Mouse (Mus musculus) common myeloid progenitor, adult 5-6 weeks (primary cell): Measurements from ENCODE around the gene Armc9. TPM values are rescaled to one million over a fixed set of nuclear protein-coding genes. Genes with fewer than 3 reads are reported as not detected.

ENCODE experiments used
- ATAC-seq: replicated peaks from 2 replicates; pipeline ENCODE4 v1.8.0; 2016; ENCODE audit warnings: low read depth, mild to moderate bottlenecking, moderate TSS enrichment, inconsistent platforms; ENCODE audit not compliant: poor library complexity, severe bottlenecking
- total RNA-seq: library from RNA; stranded (forward); fragments of 200-1000, 187-1606 nt; gene quantifications from 2 replicates; pipeline ENCODE4 v1.2.3, GENCODE M21; 2017

Gene Armc9
- total RNA-seq, 1 experiment from 2014 or later, result 10.6 TPM

DNA sequence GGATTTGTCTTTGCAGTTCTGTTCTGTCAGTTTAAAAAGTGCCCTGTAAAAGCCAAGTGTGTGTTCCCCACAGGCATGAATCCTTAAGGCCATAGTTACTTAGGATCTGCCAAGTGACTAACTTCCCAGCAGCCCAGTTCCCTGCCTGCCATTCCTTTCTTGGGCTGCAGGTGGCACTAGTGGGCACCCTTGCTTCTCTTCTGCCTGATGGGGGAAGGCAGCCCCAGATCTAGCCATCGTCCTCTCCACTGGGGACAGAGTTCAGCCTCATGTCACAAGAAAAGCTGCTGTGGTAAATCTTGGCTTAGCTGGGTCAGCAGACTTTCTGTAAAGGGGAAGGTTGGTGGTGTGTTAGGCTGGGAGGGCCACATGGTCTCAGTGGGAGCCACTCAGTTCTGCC is 59.6 kb downstream of the Armc9 start:
- ATAC-seq, result peak; percentile 80

DNA sequence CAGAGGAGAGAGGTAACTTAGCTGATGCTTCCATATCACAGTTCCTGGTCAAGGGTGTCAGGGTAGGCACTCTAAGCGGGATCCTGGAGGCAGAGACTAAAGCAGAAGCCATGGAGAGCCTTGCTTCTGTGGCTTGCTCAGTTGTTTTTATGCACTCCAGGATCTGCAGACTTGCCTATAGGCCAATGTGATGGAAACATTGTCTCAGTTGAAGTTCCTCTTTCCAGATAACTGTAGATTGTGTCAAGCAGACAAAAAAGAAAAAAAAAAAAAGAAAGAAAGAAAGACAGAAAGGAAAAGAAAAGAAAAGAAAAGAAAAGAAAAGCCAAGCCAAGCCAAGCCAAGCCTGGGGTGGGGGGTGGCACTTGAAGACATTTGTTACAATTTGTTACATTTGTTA is 60.7 kb downstream of the Armc9 start:
- ATAC-seq, result 0 out of 2 replicates have a peak, but pooled peaks have one; percentile 24

DNA sequence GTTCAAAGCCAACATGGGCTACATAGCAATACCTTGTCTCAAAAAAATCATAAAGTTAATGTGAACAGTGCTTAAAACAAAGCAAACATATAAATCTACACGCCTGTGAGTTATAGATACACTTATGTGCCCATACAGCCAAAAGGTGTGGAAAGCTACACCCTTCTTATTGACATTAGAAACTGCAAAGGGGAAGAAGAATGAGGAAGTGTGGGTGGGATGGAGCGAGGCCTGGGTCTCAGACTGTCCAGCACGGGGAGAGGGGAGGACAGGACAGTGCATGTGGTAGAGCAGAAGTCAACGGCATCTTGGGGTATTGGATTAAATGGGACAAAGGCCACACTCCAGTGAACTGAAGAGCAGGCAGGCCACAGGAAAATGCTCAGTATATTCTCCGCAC is 61.8 kb downstream of the Armc9 start:
- ATAC-seq, result no peak

DNA sequence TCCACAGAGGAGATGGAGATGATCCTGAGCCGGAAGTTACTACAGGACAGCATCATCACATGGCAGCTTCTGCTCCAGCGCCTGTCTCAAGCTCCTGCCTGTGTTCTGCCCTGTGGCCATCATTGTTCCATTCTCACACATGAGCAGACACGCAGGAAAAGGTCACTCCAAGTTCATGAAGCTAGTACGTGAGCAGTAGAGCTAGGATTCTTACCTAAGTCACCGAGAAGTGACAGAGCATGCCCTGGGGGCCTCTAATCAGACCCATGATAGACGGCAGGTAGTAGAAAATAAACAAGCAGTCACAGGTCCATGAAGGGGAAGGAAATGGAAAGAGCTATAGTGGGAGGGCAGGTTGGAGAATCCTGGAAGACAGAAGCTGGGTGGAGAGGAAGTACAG is 63.4 kb downstream of the Armc9 start:
- peak; percentile 34 for ATAC-seq

DNA sequence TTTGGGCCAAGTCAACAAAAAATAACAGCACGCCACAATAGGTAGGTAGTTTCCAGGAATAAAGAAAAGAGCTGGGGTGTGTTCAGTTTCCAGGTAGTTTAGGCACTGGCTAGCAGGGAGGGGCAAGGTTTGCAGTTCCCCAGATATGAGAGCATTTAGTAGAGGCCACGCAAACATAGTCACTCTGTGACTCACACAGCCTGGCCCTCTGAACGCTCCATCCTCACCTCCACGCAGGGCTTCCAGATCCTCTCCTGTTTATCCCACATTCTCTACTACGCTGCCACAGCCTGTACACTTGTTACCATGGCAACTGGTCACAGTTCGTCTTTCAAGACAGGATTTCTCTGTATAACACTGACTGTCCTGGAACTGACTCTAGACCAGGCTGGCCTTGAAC is 70.6 kb downstream of the Armc9 start:
- no peak for ATAC-seq

DNA sequence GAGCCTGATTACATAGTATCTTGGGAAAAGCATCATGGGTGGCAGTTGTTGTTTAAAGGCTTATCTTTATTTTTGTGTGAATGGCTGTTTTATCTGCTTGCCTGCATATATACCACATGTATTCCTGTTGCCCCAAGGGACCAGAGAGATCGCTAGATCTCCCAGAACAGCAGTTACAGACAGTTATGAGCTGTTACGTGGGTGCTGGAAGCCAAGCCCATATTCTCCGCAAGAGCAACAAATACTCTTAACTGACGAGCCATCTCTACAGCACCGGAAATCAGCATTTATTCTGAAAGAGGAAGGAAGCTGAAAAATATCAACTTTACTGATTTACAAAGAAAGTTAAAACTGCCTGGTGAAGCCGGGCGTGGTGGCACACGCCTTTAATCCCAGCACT is 74.1 kb downstream of the Armc9 start:
- peak; percentile 73 for ATAC-seq

DNA sequence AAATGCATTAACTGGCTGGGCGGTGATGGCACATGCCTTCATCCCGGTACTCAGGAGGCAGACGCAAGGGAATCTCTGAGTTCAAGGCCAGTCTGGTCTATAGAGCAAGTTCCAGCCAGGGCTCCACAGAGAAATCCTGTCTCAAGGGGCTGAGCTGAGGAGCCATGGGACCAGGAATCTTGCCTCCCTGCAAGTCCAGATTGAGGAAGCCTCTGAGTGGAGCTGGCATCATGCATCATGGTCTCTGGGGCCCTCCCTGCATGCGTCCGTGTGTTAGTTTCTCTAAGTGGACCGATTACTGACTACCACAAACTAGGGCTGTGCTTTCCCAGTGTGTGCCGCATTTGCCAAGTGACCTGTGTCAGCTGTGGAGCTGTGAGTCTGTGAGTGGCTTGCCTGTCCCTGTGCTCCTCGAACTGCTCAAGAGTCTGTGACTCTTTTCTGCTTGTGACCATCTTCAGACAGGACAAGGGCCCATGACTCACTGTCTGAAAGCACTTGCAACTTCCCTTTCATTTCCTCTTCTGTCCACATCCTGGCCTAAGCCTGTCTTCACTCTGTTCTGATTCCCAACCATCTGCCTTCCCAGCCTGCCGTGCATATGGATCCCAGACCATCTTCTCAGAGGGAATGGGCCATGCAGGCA is 74.7 kb downstream of the Armc9 start:
- ATAC-seq, result peak; percentile 33; the same call in 1 of the 2 replicates

DNA sequence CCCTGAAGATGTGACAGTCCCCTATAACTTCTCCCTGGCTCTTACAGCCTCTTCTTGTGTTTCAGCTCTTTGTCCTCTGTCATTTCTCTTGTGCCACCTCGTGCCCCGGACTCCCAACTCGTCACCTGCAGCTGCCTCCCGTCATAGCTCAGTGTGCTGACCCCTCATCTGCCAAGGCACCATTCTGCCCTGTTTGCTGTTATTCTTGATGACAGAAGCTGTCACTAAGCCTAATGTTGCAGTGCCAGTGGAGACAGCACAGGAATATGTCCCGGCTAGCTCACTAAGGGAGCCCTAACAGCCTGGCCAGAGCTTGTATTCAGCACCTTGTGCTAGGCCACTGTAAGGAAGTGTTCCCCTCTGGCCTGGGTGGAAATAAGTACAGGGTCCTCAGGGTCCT is 78.1 kb downstream of the Armc9 start:
- ATAC-seq, result no peak

DNA sequence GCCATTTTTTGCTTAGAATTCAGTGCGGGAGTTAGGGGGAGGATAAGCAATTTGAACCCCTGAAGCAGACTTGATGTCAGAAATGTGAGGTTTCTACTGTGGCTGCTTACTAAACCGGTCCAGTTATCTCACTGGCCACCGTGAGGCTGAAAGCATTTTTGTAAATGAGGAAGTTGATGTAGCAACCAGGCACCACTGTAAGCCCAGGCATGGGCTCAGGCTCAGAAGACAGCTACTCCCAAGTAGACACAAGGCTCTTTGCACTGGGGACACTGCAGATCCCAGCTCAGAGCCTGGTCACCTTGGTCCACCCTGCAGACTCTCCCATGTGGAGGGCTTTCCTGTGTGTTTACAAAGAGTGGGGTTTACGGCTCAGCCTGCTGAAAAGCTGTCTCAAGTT is 79.2 kb downstream of the Armc9 start:
- peak; percentile 85 for ATAC-seq

DNA sequence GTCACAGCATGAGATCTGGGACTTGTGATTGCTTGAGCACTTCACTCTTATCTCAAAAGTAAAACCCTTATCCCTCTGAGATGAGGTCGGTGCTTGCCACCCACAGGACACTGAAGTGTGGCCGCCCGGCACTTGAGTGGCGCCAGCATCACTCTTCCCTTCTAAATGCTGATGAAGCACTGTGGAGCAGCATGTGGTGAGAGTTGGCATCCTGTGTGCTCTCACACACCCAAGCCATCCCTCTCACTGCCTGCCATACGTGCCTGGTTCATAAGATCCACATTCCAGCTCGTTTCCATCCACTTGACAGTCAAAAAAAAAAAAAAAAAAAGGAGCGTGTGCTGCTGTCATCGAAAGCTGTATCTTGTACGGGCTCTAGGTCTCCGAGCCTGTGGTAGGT is 80.5 kb downstream of the Armc9 start:
- no peak for ATAC-seq

DNA sequence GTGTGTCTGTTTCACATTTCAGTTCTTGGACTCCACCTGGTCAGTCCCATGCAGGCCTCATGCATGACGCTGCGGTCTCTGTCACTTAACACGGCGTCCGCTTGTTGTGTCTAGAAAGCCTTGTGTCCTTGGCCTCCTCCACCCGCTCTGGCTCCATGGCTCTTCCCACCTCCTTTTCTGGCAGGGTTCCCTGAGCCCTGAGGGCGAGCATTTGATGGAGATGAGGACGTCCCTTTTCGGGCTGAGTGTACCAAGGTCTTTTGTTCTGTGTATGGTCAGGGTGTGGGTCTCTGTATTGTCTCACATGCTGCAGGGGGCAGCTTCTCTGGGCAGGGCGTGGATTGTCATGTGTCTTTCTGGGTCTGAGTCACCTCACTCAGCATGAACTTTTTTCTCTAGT is 81.9 kb downstream of the Armc9 start:
- ATAC-seq, result no peak

DNA sequence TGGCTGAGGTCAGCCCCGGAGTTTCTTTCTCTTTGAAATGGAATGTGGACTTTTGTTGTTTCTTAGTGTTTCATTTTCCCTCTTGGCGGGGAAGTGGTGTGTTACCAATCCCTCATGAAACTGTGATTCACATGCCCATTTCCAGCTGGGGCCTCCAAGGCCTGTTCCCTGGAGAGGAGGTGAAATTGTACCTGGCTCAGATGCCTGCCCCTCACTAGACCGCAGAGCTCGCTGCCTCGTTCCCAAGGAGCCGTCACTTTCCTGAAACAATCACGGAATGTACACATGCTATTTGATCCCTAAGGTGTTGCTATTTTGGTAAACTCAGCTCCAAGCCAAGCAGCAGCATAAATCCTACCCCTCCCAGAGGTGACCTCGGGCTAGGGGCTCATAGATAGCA is 84.4 kb downstream of the Armc9 start:
- no peak for ATAC-seq

DNA sequence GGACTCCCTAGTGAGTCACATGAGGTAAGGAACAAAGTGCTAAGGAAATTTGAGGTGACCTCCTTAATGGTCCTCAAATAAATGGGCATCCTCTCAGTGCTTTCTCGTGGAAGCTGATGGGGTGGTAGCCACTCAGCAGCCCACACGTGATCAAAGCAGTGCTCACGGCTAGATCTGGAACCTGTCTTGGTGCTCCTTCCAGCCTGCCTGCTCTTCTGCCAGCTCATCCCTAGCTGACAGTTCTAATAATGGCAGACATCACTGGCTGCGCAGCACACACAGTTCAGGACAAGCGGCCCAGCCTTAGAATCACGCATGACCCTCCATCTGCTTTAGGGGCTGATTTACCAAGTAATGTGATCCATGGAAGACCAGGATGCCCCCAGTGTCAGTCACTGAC is 85.3 kb downstream of the Armc9 start:
- no peak for ATAC-seq

DNA sequence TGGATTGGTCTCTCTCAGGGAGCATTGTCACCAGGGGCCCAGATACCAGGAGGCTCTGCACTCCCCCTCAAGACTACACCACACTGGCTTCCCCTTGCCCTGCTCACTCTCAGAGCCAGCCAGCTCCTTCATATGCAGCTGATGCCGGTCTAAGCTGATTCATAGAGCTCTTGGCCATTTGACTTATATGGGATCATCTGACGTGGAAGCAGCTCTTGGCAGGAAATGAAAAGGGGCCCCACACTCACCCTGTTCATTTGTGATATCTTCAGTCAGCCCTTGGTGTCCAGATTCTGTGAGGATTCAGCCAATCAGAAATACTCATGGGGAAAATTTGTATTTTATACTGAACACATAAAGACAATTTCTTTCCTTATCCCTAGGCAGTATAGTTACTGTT is 86.4 kb downstream of the Armc9 start:
- peak; percentile 24; the same call in 1 of the 2 replicates for ATAC-seq

DNA sequence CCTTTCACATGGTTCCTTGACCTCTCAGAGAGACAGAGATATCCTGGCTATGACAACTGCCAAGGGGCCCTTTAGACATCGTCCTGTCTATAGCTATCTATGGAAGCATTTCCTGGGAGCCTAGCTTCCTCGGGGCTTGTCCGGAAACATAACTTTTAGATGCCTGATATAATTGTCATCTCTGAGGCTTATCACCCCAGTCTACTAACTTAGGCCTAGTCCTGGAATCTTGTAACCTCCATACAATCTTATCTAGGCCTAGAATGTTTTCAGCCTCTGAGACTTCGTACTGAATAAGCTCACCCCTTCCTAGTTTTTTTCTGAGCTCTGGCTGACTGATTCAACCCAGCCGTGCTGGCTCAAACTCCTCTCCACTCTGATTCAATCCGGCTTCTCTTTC is 88.9 kb downstream of the Armc9 start:
- no peak for ATAC-seq

DNA sequence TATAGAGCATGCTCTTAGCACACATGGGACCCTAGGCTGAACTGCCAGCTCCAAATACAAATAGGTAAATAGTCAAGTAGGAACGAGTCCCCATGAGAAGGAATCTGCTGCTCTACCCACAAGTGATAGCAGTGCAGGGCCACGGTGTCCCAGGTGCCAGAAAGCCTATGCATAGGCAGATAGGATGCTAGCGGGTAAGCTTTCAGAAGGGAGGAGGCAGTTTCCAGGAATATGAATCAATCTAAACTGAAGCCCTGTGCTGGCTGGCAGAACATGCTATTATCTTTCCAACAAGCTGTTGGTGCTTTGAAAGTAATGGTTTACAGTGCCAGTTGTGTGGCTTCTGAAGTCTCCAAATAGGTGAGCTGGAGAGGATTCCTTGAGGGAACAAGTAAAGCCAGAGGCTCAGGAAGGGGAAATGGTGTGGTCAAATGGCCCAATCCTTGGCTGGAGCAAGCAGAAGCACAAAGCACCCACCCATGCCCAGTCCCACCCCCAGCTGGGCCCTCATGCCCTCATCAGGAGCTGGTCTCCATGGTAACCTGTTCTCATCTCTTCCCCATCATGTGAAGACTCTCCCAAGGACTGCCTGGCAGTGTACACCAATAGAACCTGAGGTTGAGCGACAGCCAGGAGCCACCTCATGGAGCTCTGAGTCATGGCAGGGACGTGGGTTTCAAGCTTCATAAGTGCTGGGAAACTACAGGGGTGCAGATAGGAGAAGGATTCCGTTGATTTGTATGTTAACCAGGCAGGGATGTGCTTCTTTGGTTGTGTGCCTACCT is 90.9 kb downstream of the Armc9 start:
- ATAC-seq, result peak; percentile 30; the same call in 1 of the 2 replicates

DNA sequence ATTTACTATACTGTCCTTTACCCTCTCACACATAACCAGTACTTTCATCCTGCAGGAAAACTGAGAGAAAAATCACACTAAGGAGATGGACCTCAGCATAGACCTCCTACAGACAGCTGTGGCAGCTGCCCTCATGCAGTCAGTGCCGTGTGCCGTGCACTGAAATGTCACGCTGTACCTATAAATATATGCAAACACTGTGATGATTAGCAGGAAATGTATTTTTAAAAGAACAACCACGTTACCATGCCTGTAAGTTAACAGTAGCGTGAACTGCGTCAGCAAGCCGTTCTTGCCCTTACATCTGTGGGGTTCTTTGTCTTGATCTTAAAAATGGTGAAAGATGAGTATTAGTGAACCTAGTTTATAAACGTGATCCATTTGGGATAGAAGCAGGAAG is 98.8 kb downstream of the Armc9 start:
- no peak for ATAC-seq

DNA sequence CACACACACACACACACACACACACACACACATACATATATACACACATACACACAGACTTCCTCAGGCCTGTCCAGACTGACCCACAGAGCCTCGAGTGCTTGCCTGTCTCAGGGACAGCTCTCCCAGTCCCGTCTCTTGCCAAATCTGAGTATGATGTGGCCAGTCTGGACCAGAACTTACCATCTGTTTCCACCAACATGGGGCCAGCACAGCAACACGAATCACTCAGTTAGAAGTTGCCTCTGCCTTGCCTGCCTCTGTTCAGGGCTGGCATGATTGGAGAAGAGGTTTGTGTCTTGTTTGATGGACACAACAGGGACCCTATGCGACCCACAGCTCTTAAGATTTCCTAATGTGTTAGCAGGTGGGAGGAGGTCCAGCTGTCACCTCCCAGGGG is 101.7 kb downstream of the Armc9 start:
- ATAC-seq, result no peak

DNA sequence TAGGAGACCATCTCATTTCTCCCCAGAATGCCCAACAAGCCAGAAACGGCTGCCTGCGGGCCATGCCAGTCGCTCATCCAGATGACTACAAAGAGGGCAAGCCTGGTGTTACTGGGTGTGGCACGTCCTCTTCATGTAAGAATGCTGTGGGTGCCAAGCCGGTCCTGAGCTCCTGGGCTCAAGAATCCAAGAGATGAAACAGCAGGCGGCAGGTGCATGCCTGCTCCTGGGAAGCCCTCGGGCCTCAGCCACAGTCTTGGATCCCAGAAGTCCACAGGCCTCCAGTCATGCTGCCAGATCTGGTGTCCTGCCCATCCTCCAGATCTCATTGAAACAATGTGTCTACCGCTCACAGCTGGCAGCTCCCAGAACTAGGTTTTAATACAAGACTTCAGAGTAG is 102.6 kb downstream of the Armc9 start:
- ATAC-seq, result no peak

DNA sequence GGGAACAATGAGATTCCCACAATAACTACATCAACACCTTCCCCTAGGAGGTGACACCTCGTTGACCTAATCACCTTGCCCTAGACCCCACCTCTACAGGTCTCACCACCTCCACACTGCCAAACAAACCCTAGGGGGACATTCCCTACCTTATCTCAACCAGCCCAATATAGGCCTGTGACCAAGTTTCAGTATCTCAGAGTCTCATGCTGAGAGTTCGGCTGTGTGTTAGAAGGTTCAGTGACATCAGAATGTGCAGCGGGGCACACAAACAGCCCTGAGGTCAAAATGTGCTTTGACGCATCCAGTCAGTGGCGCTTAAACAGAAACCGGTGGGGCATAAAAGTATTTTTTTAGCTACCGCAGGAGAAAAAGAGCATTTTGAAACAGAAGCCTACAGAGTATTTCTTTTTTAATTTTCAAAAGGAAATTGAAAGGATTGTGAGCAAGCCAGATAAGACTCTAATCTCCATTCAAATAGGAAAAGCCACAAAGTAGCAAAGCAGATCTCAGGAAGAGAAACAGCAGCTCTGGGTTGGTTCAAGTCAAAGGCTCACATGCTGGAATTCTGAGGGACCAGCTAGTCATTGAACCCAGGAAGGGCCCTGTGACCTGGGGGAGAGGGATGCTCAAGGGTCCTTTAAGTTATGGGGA is 103.7 kb downstream of the Armc9 start:
- peak; percentile 30; the same call in 1 of the 2 replicates for ATAC-seq
